Mouse (Mus musculus): ENCODE data around the gene Pfn3.

GRCm38 (mm10) chr13:55398088-55398487 lies 16.9 kb downstream of the Pfn3 start, which contains the start of gene Slc34a1:
- TF ChIP-seq CTCF (conservative IDR thresholded peaks at IDR 0.05; ENCODE audit: low read length) (no peak), NANOG (IDR thresholded peaks at IDR 0.05; ENCODE audit: borderline replicate concordance, low read length) (no peak), POU5F1 (IDR thresholded peaks at IDR 0.05; ENCODE audit: borderline replicate concordance, low read length) (no peak)
